Mouse (Mus musculus) R1 (cell line): ENCODE measurements around the gene Olfr724.
"Not testable (repeated sequence)": the region's sequence is repeated elsewhere in the genome, so short reads cannot be mapped to it uniquely, and the experiment has no call there.

Experiments used
- DNase-seq: peaks from one replicate; pipeline ENCODE4 v3.0.0-alpha.2; 2018; ENCODE audit warnings: low read depth, low spot score

Olfr724 gene

GRCm38 (mm10) chr14:49963174-49963573 lies at the start of gene Olfr724:
Gene Olfr724, minus strand, starts transcription at chr14:49963274.
- not testable (repeated sequence) for DNase-seq

GRCm38 (mm10) chr14:49955890-49956289 lies 7.2 kb downstream of the Olfr724 start:
- DNase-seq = no peak

GRCm38 (mm10) chr14:49931687-49932086 lies 31.4 kb downstream of the Olfr724 start, which contains the start of gene Olfr723:
Gene Olfr723, minus strand, starts transcription at chr14:49931787.
- not testable (repeated sequence) for DNase-seq
